Mouse (Mus musculus) heart, adult 8-10 months (tissue): ENCODE data around the gene Med27. TPM values are rescaled to one million over a fixed set of nuclear protein-coding genes. Genes with fewer than 3 reads are reported as not detected.

Source experiments
- DNase-seq: peaks from one replicate; pipeline ENCODE4 v3.0.0; 2022; ENCODE audit warnings: low spot score
- total RNA-seq, 4 experiments: library from RNA; stranded (reverse); gene quantifications; 2 replicates each; pipeline ENCODE4 v1.2.4; 2022

Gene Med27
- total RNA-seq, 4 experiments from 2014 or later, result 16.0 to 18.0 (median 17.8) TPM

GRCm38 (mm10) chr2:29391996-29392395 lies 45.4 kb downstream of the Med27 start:
- no peak for DNase-seq

GRCm38 (mm10) chr2:29400234-29400633 lies 53.6 kb downstream of the Med27 start:
- no peak for DNase-seq

GRCm38 (mm10) chr2:29400812-29401211 lies 54.2 kb downstream of the Med27 start:
- DNase-seq, result no peak

GRCm38 (mm10) chr2:29401868-29402267 lies 55.2 kb downstream of the Med27 start:
- no peak for DNase-seq

GRCm38 (mm10) chr2:29402550-29403076 lies 56.0 kb downstream of the Med27 start:
- DNase-seq, result no peak

- DNase-seq, result no peak
These were observed 57.3 kb downstream of the Med27 start for GRCm38 (mm10) chr2:29403799-29404530.

- DNase-seq, result no peak
These were observed 58.3 kb downstream of the Med27 start for GRCm38 (mm10) chr2:29404931-29405330.

GRCm38 (mm10) chr2:29405848-29406247 lies 59.2 kb downstream of the Med27 start:
- no peak for DNase-seq

GRCm38 (mm10) chr2:29407350-29407749 lies 60.7 kb downstream of the Med27 start:
- DNase-seq, result no peak

- DNase-seq, result no peak
These were observed 61.1 kb downstream of the Med27 start for GRCm38 (mm10) chr2:29407764-29408163.

- no peak for DNase-seq
These were observed 64.3 kb downstream of the Med27 start for GRCm38 (mm10) chr2:29410884-29411283.

- no peak for DNase-seq
These were observed 65.8 kb downstream of the Med27 start for GRCm38 (mm10) chr2:29412458-29412857.

- no peak for DNase-seq
These were observed 66.8 kb downstream of the Med27 start for GRCm38 (mm10) chr2:29413259-29413993.

GRCm38 (mm10) chr2:29414852-29415473 lies 68.3 kb downstream of the Med27 start:
- no peak for DNase-seq

- DNase-seq, result no peak
These were observed 71.9 kb downstream of the Med27 start for GRCm38 (mm10) chr2:29418498-29418897.

GRCm38 (mm10) chr2:29419434-29419833 lies 72.8 kb downstream of the Med27 start:
- DNase-seq, result no peak

- no peak for DNase-seq
These were observed 73.3 kb downstream of the Med27 start for GRCm38 (mm10) chr2:29419946-29420345.

GRCm38 (mm10) chr2:29422126-29422840 lies 75.7 kb downstream of the Med27 start:
- DNase-seq, result no peak

GRCm38 (mm10) chr2:29423059-29423458 lies 76.4 kb downstream of the Med27 start:
- no peak for DNase-seq

- DNase-seq, result no peak
These were observed 78.8 kb downstream of the Med27 start for GRCm38 (mm10) chr2:29425386-29425785.

GRCm38 (mm10) chr2:29426684-29427083 lies 80.1 kb downstream of the Med27 start:
- DNase-seq, result peak; percentile 67

GRCm38 (mm10) chr2:29432565-29432964 lies 85.9 kb downstream of the Med27 start:
- no peak for DNase-seq
